Mouse (Mus musculus) kidney, adult 2 months (tissue): ENCODE results near the gene Nras.

Experiments used
- CTCF ChIP-seq: fragments of 200-500 bp; conservative IDR thresholded peaks from 2 replicates; pipeline ENCODE4 v1.5.1; 2011; ENCODE audit warnings: low read depth, mild to moderate bottlenecking, control low read depth, low read length, moderate library complexity, mixed read lengths; ENCODE audit not compliant: insufficient read depth, insufficient read length
- POLR2A ChIP-seq: fragments of 200-500 bp; IDR thresholded peaks from one replicate; pipeline ENCODE4 v1.6.1; 2011; ENCODE audit warnings: low read depth, low read length, control low read depth

DNA sequence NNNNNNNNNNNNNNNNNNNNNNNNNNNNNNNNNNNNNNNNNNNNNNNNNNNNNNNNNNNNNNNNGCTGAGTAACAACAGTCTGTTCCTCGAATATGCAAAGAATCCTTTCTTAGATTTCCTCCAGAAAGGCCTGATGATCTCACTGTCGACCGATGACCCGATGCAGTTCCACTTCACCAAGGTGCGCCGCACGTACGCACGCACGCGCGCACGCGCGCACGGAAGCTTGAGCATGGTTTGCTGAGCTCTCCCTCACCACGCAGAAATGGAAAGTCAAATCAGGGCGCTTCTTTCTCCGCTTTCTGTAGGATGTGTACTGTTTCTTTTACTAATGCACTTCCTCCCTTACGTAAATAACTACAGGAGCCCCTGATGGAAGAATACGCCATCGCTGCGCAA lies 40.6 kb downstream of the Nras start:
- TF ChIP-seq POLR2A: no peak
- no peak for TF ChIP-seq CTCF
